Mouse (Mus musculus) retina, postnatal 7 days (tissue): Measurements from ENCODE around the gene Fto.

Experiments
- DNase-seq: peaks from one replicate; pipeline ENCODE4 v3.0.0-alpha.2; 2012; ENCODE audit warnings: low read depth, low spot score

Fto gene

DNA sequence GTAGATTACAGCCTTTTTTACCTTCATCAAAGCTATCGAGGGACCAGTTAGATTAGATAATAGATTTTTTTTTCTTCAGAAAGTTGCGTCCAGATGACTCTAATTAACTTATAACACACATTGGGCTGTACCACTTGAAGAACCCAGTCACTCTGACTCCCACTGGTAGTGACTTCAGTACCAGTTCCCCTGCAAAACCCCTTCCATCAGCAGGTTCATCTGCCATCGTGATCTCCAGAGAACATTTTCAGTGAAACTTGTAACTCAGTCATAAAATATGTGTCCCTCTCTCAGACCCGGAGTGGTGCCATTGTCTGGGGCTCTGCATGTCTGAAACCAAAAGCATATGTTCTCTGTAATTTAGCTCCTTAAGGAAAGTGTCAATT, 211.5 kb downstream of the Fto start:
- no peak for DNase-seq

DNA sequence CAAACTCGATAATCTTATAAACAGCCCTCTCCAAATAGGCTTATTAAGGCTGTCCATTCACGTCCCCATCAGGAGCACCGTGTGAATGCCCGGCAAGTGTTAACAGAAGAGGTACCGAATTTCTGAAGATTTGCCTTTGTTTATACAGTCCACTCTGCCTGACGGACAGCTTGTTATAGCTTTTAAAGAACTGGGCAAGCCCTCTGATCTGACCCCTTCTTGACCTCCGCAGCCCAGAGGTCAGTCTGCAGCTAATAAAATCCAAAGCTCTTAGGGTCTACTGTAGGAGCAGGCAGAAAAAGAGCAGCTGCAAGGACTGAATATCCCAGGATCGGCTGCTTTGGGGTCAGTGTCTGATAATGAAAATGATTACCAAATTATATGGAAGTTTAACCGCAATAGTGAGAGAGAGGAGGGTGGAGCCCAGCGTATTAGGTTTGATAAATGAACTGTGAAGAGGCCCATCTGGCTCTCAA, 212.1 kb downstream of the Fto start:
- DNase-seq: no peak

GRCm38 (mm10) chr8:91528967-91529366, 215.6 kb downstream of the Fto start:
- DNase-seq: no peak

DNA sequence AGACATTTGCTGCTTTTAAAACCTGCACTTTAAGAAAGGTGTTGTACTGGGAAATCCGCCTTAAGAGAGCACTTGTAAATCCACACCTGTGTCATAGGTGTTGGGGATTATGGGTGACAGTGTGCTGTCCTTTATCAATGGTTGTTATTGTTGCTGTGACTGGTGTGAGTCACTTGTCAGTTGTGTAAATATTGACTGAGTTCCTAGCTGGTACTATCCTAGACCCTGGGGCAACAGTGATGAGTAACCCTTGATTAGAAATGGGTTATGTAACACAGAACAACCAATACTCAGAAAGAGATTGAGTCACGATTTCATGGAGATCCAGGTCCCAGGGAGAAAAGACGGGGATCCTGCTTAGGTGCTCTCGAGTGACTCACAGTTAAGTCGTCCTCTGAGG, 216.4 kb downstream of the Fto start:
- no peak for DNase-seq

GRCm38 (mm10) chr8:91530656-91531055, 217.3 kb downstream of the Fto start:
- DNase-seq: no peak

DNA sequence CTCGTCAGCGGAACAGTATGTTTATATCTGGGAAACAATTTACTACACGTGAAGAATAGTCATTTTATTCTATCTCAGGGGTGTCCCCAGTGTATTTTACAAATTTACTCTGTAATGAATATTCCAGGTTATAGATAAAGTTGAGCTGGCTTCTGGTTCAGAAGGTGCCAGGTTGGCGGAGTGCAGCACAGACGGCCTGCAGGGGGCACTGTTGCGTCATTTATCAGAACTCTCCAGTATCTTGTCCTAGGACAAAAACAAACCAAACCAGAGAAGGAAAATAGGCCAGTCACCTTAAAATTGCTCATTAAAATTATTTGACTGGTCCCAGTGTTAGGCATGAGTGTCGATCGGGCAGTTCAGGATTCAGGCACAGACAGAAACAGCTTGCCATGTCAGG, 218.6 kb downstream of the Fto start:
- DNase-seq: peak; percentile 61

GRCm38 (mm10) chr8:91532671-91533436, 219.5 kb downstream of the Fto start:
- no peak for DNase-seq

GRCm38 (mm10) chr8:91534752-91535151, 221.4 kb downstream of the Fto start:
- DNase-seq: no peak

- DNase-seq: no peak
Measured at GRCm38 (mm10) chr8:91538109-91538508, 224.8 kb downstream of the Fto start.

GRCm38 (mm10) chr8:91538892-91539291, 225.6 kb downstream of the Fto start:
- DNase-seq: no peak

DNA sequence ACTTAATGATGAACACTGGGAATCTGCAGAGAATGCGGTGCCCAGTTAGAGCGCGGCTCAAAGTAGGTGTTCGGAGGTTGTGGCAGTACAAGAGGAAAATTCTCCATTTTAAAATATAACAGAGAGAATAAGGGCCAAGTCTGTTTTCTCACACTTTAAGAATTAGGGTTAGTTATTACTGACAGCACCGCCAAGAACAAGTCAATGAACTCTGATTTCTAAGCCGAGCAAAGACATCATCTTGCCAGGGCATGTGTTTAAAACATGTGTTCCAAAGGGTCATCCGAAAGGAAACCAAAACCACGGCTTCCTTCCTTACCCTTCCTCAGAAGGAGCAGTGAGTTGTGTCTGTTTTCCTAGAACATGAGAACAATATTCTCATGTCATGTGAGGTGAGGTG, 226.3 kb downstream of the Fto start:
- no peak for DNase-seq

- DNase-seq: no peak
Measured at GRCm38 (mm10) chr8:91541229-91541628, 227.9 kb downstream of the Fto start.

DNA sequence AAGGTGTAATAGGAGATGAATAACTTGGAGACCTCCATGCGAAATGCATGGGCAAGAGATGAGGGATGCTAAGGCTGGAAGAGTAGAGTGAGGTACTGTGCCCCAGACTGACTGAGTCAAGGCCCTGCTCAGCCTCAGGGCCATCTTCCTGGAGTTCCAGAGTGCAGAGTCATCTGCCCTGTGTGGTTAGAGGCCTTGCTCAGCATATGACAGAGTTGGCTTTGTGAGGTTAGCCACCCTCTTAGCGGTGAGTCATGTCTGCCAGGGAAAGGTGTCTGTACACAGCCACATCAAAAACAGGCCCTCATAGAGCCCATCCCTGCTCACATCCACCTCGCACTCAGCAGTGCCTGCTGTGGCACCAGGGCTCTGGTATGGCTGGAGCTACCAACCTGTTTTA, 232.2 kb downstream of the Fto start:
- no peak for DNase-seq

GRCm38 (mm10) chr8:91546599-91546998, 233.3 kb downstream of the Fto start:
- no peak for DNase-seq

GRCm38 (mm10) chr8:91550131-91550530, 236.8 kb downstream of the Fto start:
- DNase-seq: no peak

- DNase-seq: no peak
Measured at GRCm38 (mm10) chr8:91551166-91551765, 237.9 kb downstream of the Fto start.

DNA sequence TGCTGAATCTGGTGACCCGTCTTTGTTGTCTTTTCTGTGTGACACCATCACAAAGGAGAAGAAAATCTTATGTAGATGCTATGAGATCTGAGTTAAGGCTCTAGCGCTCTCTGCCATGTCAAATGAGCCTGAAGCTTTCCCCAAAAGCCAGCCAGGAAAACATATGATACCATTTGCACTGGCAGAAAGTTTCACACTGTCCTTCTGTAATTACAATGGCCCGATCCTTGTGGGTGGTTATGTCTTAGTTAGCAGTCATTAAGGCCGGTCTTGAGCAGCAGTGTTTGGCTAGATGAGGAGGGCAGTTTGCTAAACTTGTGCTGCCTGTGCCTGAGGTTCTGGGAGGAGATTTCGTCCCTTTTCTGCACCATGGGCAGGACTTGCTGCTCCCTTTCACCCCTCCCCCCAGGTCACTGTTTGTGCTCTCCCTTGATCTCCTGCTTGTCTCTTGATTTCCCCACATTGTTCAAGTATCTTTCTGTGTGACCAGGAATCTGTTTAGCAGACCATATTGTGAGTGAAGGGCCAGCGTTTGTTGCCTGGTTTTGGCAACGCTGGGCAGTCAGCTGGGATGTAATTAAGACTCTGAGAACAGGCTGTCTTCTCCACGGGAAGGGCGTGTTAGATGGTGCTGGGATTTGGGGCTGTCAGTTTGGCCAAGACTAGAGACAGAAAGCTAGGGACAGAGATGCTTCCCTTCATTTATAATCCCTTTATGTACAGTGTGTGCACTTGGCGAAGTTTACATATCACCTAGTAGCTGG, 238.6 kb downstream of the Fto start:
- no peak for DNase-seq

GRCm38 (mm10) chr8:91552635-91553034, 239.3 kb downstream of the Fto start:
- no peak for DNase-seq

DNA sequence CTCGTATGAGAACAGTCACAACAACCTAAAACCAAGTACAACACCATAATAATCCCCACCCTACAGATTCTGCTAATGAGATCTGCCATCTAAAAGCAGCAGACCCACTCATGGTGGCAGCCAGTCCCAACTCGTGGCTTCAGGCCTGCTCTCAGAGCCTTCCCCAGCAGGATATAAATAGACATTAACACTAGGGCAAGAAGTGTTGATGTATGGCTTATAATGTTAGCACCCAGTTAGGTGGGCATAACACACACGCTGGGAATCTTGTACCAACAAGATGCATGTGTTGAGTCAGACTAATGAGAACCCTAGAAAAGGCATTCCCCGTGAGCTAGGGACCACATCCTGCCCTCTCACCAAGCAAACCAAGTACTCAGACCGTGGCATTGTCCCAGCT, 240.1 kb downstream of the Fto start:
- DNase-seq: no peak

DNA sequence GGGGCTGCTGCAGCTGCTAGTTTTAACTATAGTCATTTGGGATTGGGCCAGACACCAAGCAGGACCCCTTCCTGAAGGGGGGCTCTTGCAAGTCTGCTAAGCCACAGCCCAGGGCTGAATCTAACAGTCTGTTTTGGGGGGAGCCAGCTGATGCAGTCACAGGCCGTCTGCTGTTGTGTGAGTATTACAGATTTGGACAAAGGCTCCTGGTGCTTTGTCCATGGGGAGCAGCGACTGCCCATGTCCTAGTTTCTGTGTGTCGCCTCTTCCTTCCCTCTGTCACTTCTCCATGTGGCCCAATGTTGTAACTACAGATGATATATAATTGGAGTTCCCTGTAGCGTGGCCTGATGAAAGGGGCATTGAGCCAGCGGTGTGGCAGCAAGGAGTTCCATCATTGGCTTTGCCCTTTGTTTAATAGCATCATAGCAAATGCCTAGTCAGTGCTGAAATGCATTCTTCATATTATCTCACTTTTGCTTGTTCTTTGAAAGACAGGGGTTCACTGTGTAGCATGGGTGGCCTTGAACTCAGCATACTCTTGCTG, 243.8 kb downstream of the Fto start:
- no peak for DNase-seq

DNA sequence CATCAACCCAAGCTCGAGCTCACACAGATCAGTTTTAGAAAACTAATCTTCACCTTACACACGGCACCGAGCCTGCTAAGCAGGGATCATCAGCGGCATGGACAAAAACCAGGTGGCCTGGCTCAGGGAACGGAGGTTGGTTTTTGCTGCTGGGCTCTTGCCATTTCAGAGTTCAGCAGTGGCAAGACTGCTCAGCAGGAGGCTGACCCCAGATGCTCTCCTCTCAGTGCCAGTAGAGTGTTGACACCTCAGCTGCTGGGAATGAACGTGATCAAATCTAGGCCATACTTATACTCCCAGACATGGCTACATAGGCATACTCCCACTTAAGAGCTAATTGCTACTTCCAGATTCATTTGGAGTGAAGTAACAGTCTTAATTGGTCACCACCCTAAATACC, 245.1 kb downstream of the Fto start:
- no peak for DNase-seq

DNA sequence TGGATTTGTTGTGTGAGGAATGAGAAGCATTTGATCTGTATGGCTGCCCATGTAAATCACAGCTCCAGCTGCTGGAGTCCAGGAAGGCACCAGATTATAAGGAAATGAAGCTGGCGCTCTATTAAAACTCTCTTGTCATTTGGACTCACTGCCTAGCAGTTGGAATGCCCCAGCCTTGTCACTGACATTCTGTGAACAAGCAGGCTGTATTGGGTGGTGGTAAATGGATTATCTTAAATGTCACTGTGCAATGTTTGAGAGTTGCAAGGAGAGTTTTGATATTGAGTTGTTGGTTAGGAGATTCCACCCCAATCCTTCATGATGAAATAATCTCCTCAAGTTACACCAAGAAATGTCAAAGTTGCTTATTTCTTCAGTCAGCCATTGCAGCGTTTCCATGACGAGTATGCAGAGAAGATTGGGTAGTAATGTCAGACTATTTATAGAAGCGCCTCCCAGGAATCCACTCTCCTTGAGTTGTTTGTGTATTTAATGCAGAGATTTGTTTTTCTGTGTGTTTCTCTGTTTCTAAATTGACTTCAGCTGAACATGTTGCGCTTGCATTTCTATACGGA, 246.8 kb downstream of the Fto start:
- DNase-seq: no peak
